Mouse (Mus musculus): Measurements from ENCODE around the gene Rrn3. TPM values are rescaled to one million over a fixed set of nuclear protein-coding genes. Genes with fewer than 3 reads are reported as not detected.
"Not testable (repeated sequence)": the region's sequence is repeated elsewhere in the genome, so short reads cannot be mapped to it uniquely, and the experiment has no call there.

The Rrn3 gene
- 57.1 and 57.7 TPM in 2 replicates for polyA plus RNA-seq (2014; fragmentation: Nextera tagmentation; extraction: Ambion mirVana)

- WGBS: under 1% methylated on average over 57 of the region's 57 CpGs
- H3K4me1 ChIP-seq (ENCODE audit: control insufficient read depth, insufficient read depth, low read length): peaks cover 7% of the 10 kb centered on the region
These were observed at the start of gene Rrn3 for GRCm38 (mm10) chr16:13780353-13781036. Rrn3 (plus strand) TSS chr16:13780708.

DNA sequence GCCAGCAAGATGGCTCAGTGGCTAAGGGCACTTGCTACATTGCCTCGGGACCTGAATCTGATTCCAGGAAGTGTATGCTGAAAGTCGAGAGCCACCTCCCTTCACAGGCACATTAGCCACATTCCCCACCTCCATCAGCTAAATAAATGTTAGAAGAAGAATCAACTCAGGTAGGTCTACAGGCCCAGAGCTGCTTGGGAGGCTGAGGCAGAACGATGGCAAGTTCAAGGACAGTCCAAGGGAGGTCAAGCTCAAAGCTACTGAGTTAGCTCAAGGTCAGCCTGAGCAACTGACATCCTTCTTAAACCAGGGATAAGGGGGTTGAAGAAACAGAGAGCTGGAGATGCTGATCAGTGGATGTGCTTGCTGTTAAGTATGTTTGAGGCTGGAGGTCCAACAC, 47.7 kb upstream of the Rrn3 start:
- ATAC-seq (ENCODE audit: insufficient number of reproducible peaks, insufficient read depth, low FRiP score, low read depth): no peak
- Histone ChIP-seq H3K27me3 (ENCODE audit: control insufficient read depth, insufficient read depth, low read length) (no peaks in the 10 kb centered on the region), H3K9ac (replicated peaks; ENCODE audit: low read depth, low read length) (no peak overlapping the region), H3K4me3 (ENCODE audit: low read depth, low read length) (no peak overlapping the region), H3K9me3 (ENCODE audit: control insufficient read depth, low read depth, low read length) (no peaks in the 10 kb centered on the region), H3K4me2 (replicated peaks; ENCODE audit: low read depth, low read length) (no peak overlapping the region), H3K36me3 (ENCODE audit: control insufficient read depth, insufficient read depth, low read length) (no peaks in the 10 kb centered on the region), H3K27ac (ENCODE audit: low read length) (no peak overlapping the region), H3K4me1 (ENCODE audit: control insufficient read depth, insufficient read depth, low read length) (peaks cover 5% of the 10 kb centered on the region; the same call in 1 of the 2 replicates)
- WGBS: 74% methylated on average over 3 of the region's 3 CpGs

More at GRCm38 (mm10) chr16:13780353-13781036, at the start of gene Rrn3:
- peak within 1 kb of the TSS; percentile 94 for H3K4me3 ChIP-seq (ENCODE audit: low read depth, low read length)
- peaks cover 7% of the 10 kb centered on the region; the same call in 1 of the 2 replicates for H3K36me3 ChIP-seq (ENCODE audit: control insufficient read depth, insufficient read depth, low read length)
- no peaks in the 10 kb centered on the region for H3K27me3 ChIP-seq (ENCODE audit: control insufficient read depth, insufficient read depth, low read length)
- peaks cover 7% of the 10 kb centered on the region; the same call in 1 of the 2 replicates for H3K9me3 ChIP-seq (ENCODE audit: control insufficient read depth, low read depth, low read length)
- peak within 1 kb of the TSS; percentile 75 for H3K4me2 ChIP-seq (replicated peaks; ENCODE audit: low read depth, low read length)
- peak; percentile 97 for ATAC-seq (ENCODE audit: insufficient number of reproducible peaks, insufficient read depth, low FRiP score, low read depth)
- H3K27ac ChIP-seq (ENCODE audit: low read length): peak within 1 kb of the TSS; percentile 77; the same call in 1 of the 2 replicates
- peak within 1 kb of the TSS; percentile 84 for H3K9ac ChIP-seq (replicated peaks; ENCODE audit: low read depth, low read length)

- Histone ChIP-seq H3K4me1 (ENCODE audit: control insufficient read depth, insufficient read depth, low read length) (peaks cover 5% of the 10 kb centered on the region; the same call in 1 of the 2 replicates), H3K4me2 (replicated peaks; ENCODE audit: low read depth, low read length) (no peak overlapping the region), H3K27ac (ENCODE audit: low read length) (no peak overlapping the region), H3K9ac (replicated peaks; ENCODE audit: low read depth, low read length) (no peak overlapping the region), H3K27me3 (ENCODE audit: control insufficient read depth, insufficient read depth, low read length) (no peaks in the 10 kb centered on the region), H3K36me3 (ENCODE audit: control insufficient read depth, insufficient read depth, low read length) (no peaks in the 10 kb centered on the region), H3K9me3 (ENCODE audit: control insufficient read depth, low read depth, low read length) (no peaks in the 10 kb centered on the region), H3K4me3 (ENCODE audit: low read depth, low read length) (no peak overlapping the region)
- ATAC-seq (ENCODE audit: insufficient number of reproducible peaks, insufficient read depth, low FRiP score, low read depth): no peak
- 24% methylated on average over 9 of the region's 9 CpGs for WGBS
These were observed 46.9 kb upstream of the Rrn3 start for GRCm38 (mm10) chr16:13733518-13734137.

- Histone ChIP-seq H3K27ac (ENCODE audit: low read length) (no peak overlapping the region), H3K9ac (replicated peaks; ENCODE audit: low read depth, low read length) (no peak overlapping the region), H3K4me3 (ENCODE audit: low read depth, low read length) (no peak overlapping the region), H3K4me2 (replicated peaks; ENCODE audit: low read depth, low read length) (no peak overlapping the region), H3K9me3 (ENCODE audit: control insufficient read depth, low read depth, low read length) (no peaks in the 10 kb centered on the region), H3K36me3 (ENCODE audit: control insufficient read depth, insufficient read depth, low read length) (no peaks in the 10 kb centered on the region), H3K27me3 (ENCODE audit: control insufficient read depth, insufficient read depth, low read length) (no peaks in the 10 kb centered on the region), H3K4me1 (ENCODE audit: control insufficient read depth, insufficient read depth, low read length) (no peaks in the 10 kb centered on the region)
- WGBS: 62% methylated on average over 8 of the region's 8 CpGs
- no peak for ATAC-seq (ENCODE audit: insufficient number of reproducible peaks, insufficient read depth, low FRiP score, low read depth)
These were observed 44.5 kb upstream of the Rrn3 start for GRCm38 (mm10) chr16:13735977-13736376.

GRCm38 (mm10) chr16:13739044-13739443, 41.5 kb upstream of the Rrn3 start:
- not testable (repeated sequence) for H3K36me3 ChIP-seq (ENCODE audit: control insufficient read depth, insufficient read depth, low read length); H3K4me2 ChIP-seq (replicated peaks; ENCODE audit: low read depth, low read length); H3K4me3 ChIP-seq (ENCODE audit: low read depth, low read length); H3K27me3 ChIP-seq (ENCODE audit: control insufficient read depth, insufficient read depth, low read length); H3K4me1 ChIP-seq (ENCODE audit: control insufficient read depth, insufficient read depth, low read length); H3K9me3 ChIP-seq (ENCODE audit: control insufficient read depth, low read depth, low read length); H3K9ac ChIP-seq (replicated peaks; ENCODE audit: low read depth, low read length); ATAC-seq (ENCODE audit: insufficient number of reproducible peaks, insufficient read depth, low FRiP score, low read depth); H3K27ac ChIP-seq (ENCODE audit: low read length)
- 72% methylated on average over 4 of the region's 4 CpGs for WGBS

GRCm38 (mm10) chr16:13740844-13741243, 39.7 kb upstream of the Rrn3 start:
- 70% methylated on average over 2 of the region's 2 CpGs for WGBS
- Histone ChIP-seq H3K36me3 (ENCODE audit: control insufficient read depth, insufficient read depth, low read length) (no peaks in the 10 kb centered on the region), H3K27me3 (ENCODE audit: control insufficient read depth, insufficient read depth, low read length) (no peaks in the 10 kb centered on the region), H3K4me3 (ENCODE audit: low read depth, low read length) (no peak overlapping the region), H3K27ac (ENCODE audit: low read length) (no peak overlapping the region), H3K9me3 (ENCODE audit: control insufficient read depth, low read depth, low read length) (no peaks in the 10 kb centered on the region), H3K4me2 (replicated peaks; ENCODE audit: low read depth, low read length) (no peak overlapping the region), H3K9ac (replicated peaks; ENCODE audit: low read depth, low read length) (no peak overlapping the region), H3K4me1 (ENCODE audit: control insufficient read depth, insufficient read depth, low read length) (no peaks in the 10 kb centered on the region)
- ATAC-seq (ENCODE audit: insufficient number of reproducible peaks, insufficient read depth, low FRiP score, low read depth): no peak

- no peak overlapping the region for H3K9ac ChIP-seq (replicated peaks; ENCODE audit: low read depth, low read length)
These were observed 32.8 kb upstream of the Rrn3 start for GRCm38 (mm10) chr16:13747708-13748107.

GRCm38 (mm10) chr16:13748124-13748523, 32.4 kb upstream of the Rrn3 start:
- 64% methylated on average over 3 of the region's 3 CpGs for WGBS
- Histone ChIP-seq H3K4me1 (ENCODE audit: control insufficient read depth, insufficient read depth, low read length) (no peaks in the 10 kb centered on the region), H3K9me3 (ENCODE audit: control insufficient read depth, low read depth, low read length) (no peaks in the 10 kb centered on the region), H3K36me3 (ENCODE audit: control insufficient read depth, insufficient read depth, low read length) (no peaks in the 10 kb centered on the region), H3K27me3 (ENCODE audit: control insufficient read depth, insufficient read depth, low read length) (no peaks in the 10 kb centered on the region), H3K4me2 (replicated peaks; ENCODE audit: low read depth, low read length) (no peak overlapping the region), H3K9ac (replicated peaks; ENCODE audit: low read depth, low read length) (no peak overlapping the region), H3K27ac (ENCODE audit: low read length) (no peak overlapping the region), H3K4me3 (ENCODE audit: low read depth, low read length) (no peak overlapping the region)
- no peak for ATAC-seq (ENCODE audit: insufficient number of reproducible peaks, insufficient read depth, low FRiP score, low read depth)

More at GRCm38 (mm10) chr16:13747708-13748107, 32.8 kb upstream of the Rrn3 start:
- Histone ChIP-seq H3K27me3 (ENCODE audit: control insufficient read depth, insufficient read depth, low read length) (no peaks in the 10 kb centered on the region), H3K36me3 (ENCODE audit: control insufficient read depth, insufficient read depth, low read length) (no peaks in the 10 kb centered on the region), H3K9me3 (ENCODE audit: control insufficient read depth, low read depth, low read length) (no peaks in the 10 kb centered on the region), H3K4me2 (replicated peaks; ENCODE audit: low read depth, low read length) (no peak overlapping the region), H3K27ac (ENCODE audit: low read length) (no peak overlapping the region), H3K4me3 (ENCODE audit: low read depth, low read length) (no peak overlapping the region), H3K4me1 (ENCODE audit: control insufficient read depth, insufficient read depth, low read length) (no peaks in the 10 kb centered on the region)
- WGBS: 91% methylated on average over 8 of the region's 8 CpGs
- ATAC-seq (ENCODE audit: insufficient number of reproducible peaks, insufficient read depth, low FRiP score, low read depth): no peak

Data from stomach, embryonic 14.5 days (tissue).